Mouse (Mus musculus) thymus, postnatal 4 days (tissue): ENCODE measurements around the gene Hsph1.

Experiments used
- DNase-seq: peaks from one replicate; pipeline ENCODE4 v3.0.0; 2021

Gene Hsph1

DNA sequence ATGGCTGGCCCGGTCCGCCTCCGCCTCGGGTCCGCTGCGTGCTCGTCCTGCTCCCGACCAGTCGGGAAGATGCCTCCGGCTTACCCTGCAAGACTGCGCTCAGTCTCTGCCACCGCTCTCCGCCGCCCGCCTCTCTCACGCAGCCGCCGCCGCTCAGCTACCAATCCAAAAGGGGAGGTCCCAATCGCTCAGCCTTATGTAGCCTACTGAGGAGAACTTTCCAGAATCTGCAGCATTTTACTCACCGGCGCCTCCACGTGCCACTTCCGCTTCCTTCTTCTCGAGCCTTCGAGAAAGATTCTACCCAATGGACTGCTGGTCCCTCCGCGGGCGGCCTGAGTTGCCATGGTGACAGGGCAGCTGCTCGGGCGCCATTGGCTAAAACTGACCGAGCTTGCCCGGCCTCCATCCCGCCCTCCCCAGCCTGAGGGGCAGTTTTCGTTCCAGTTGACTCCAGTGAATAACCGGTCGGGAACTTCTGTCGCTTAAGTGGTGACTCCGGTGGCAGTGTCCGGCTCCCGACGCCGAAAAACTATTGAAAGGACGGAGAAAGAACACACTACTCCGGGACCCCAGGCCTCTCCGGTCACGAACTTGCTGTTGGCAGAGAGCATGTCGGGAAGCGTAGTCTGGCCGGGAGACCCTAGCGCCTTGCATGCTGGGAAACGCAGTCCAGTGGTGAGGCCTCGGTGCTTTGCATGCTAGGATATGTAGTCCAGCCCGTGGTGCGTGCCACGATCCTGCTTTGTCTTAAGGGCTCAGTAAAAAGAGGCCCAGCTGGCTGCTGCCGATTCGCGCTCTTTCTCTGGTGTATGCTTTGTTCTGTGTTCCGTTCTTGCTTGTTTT is at the start of gene Hsph1:
Gene Hsph1, minus strand, starts transcription at position 302 of the 846 bp plus-strand sequence.
- peak; percentile 95 for DNase-seq

- DNase-seq = no peak
Measured at GRCm38 (mm10) chr5:149680946-149681345, 44.8 kb upstream of the Hsph1 start.

DNA sequence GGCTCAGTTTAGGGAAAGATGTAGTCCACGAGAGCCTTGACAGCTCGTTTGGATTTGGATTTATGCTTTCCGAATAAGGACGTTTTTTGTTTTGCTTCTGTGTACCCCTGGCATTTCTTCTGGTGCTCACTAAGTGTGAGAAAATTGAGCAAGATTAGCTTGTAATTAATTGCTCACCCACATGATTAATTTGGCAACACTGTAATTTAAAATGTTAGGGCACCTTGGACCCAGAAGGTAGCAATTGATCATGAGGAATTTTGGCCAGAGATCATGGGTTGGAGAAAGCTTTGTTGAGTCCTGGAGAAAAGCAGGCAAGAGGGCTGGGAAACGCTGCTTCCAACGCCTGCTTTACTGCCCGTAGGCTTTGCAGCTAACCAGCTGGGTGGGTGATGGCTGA is 43.7 kb upstream of the Hsph1 start:
- DNase-seq = no peak

GRCm38 (mm10) chr5:149679362-149679761 is 43.2 kb upstream of the Hsph1 start:
- no peak for DNase-seq

DNA sequence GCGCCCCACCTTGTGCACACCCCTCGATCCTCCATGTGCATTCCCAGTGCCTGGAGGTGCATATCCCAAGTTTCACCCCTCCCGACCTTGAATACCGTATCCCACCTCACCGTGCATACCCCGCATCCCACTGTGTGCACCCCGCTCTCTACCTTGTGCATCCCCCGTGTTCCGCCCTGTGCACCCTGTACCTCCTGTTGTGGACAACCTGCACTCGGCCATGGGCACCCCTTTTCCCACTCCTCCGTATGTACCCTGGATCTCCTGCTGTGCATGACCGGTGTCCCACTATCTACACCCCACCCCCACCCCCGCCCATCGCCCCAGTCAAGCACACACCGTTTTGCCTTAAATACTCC is 42.8 kb upstream of the Hsph1 start:
- no peak for DNase-seq

DNA sequence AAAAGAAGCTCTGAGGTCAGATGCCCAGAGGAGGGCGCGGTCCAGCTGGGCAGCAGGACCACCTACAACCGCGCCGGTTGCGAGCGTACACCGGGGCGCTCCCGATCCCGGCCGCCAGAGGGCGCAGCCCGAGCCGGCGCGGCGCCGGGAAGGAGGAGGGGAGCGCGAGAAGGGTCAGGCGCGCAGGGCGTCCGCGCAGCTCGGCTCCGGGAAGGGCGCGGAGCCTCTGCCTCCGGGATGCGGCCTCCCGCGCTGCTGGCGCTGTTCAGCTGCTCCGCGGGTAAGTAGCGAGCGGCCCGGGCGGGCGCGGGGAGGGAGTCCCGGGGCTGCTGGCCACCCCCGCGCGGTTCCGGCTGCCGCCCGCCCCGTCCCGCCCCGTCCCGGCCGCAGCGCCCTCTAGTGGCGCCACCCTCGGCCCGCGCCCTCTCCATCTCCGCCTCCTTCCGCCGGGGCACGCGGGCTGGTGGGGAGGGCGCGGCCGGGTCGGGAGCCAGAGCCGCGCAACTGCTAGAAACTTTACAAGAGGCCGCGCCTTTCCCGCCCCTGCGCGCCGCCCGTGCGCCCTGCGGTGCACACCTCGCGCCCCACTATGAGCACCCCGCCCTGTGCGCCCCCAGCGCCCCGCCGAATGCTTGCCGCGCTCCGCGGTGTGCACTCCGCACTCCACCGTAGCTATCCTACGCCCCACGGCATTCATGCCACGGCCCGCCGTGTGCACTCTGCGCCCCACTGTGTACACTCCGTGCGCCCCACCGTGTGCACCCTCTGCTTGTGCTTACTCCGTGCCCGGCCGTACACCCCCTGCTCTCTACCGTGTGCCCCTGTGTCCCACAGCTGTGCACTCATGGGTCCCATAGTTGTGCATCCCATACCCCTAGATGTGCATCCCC is 42.2 kb upstream of the Hsph1 start, which contains the start of gene B3glct:
Gene B3glct, plus strand, starts transcription at position 131 of the 890 bp plus-strand sequence.
- peak; percentile 97 for DNase-seq

DNA sequence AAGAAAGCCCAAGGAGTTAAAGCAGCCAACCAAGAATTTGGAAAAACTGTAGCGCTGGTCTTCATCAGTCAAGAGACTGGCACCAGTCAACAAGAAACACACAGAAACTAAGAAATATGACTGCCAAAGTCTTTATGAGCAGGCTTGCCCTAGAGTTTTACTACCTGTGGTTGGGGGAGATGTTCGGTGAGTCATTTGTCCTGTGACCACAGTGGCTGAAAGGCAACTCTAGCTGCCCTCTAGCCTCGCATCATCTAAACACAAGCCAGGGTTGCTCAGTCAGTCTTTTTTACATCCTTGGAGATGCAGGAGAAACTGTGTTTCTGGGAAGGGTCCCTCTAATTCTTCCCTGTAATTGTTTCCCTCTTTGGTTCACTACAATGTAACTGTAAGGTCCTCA is 41.0 kb upstream of the Hsph1 start:
- DNase-seq = no peak

DNA sequence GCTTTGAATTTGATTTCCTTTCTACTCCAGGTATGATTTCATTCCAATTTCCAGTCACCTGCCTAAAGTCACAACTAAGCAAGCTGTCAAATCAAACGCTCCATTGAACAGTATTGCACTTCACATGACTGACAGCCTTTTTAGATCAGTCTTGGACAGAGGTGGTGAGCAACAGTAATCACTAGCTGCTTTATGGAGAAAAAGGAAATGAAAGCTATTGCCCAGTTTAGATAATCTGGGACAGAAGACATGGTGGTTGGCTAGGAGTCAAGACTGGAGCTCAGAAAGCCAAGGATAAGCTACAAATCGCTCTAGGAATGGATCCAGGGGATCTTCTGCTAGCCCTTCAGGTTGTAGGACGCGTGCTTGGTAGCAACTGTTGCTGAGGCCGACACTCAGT is 27.2 kb upstream of the Hsph1 start:
- DNase-seq = no peak

GRCm38 (mm10) chr5:149662980-149663379 is 26.8 kb upstream of the Hsph1 start:
- DNase-seq = peak; percentile 15

- no peak for DNase-seq
Measured at GRCm38 (mm10) chr5:149661428-149661827, 25.3 kb upstream of the Hsph1 start.

GRCm38 (mm10) chr5:149659414-149659780 is 23.2 kb upstream of the Hsph1 start:
- no peak for DNase-seq

- DNase-seq = no peak
Measured at GRCm38 (mm10) chr5:149658741-149659413, 22.7 kb upstream of the Hsph1 start.

DNA sequence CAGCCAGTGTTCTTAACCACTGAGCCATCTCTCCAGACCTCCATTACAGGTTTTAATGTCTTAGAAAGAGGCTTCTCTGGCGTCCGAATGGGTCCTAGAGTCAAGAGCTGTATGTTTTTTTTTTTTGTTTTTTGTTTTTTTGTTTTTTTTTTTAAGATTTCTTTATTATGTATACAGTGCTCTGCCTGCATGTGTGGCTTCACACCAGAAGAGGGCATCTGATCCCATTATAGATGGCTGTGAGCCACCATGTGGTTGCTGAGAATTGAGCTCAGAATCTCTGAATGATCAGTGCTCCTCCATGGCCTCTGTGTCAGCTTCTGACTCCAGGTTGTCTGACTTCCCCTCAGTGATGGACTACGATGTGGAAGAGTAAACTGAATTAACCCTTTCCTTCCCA is 21.8 kb upstream of the Hsph1 start:
- no peak for DNase-seq

DNA sequence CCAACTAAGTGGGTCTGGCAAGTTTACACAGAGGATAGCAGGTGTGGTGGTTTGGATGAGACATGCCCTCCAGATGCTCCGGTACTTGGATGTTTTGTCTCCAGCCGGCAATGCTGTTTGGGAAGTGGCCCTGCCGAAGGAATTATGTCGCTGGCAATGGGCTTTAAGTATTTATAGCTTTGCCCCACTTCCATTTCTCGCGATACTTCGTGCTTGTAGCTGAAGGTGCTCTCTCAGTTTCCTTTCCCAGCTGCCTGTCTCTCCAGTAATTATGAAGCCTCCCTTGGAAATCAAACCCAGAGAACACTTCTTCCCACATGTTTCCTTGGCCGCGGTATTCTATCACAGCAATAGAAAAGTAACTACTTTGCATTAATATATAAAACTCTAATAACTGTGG is 19.5 kb upstream of the Hsph1 start:
- DNase-seq = no peak

GRCm38 (mm10) chr5:149650179-149650553 is 14.0 kb upstream of the Hsph1 start:
- no peak for DNase-seq

GRCm38 (mm10) chr5:149649499-149650178 is 13.5 kb upstream of the Hsph1 start:
- DNase-seq = no peak

- DNase-seq = no peak
Measured at GRCm38 (mm10) chr5:149648895-149649406, 12.8 kb upstream of the Hsph1 start.

DNA sequence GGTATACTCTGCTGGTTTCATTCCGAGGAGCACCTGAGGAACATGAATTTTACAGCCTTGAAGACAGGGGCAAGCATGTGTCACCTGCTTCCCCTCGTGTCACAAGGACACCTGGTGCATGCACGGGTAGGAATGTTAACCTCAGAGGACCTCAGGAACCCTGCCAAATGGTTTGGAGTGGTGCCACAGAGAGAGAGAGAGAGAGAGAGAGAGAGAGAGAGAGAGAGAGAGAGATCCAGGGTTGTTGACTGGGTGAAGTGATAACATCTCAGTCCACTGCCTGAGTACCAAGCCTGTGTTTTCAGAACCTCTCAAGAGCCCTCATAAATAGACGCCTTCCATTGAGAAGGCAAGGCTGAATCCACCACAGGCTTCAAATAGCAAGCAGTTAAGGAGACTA is 12.0 kb upstream of the Hsph1 start:
- DNase-seq = no peak

- no peak for DNase-seq
Measured at GRCm38 (mm10) chr5:149647367-149648115, 11.4 kb upstream of the Hsph1 start.

GRCm38 (mm10) chr5:149642783-149643509 is 6.8 kb upstream of the Hsph1 start:
- DNase-seq = no peak

DNA sequence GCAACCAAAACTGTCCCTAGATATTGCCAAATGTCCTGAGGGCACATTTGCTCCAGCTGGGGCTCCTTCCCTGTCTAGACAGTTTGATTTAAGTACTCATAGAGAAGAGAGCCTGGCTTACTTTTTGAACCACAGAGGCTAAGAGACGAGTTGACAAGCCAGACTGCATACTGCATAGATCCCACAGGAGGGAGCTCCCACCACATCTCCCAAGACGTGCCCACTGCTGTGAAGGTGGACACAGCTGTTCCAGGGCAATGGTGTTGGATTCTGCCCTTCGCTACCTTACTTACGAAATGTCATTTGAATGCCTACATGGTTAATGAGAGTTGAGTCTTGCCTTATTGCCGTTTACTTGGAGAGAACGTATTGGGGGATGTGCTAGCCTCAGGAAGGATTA is 6.2 kb upstream of the Hsph1 start:
- no peak for DNase-seq
